Mouse (Mus musculus) neural tube, embryonic 11.5 days (tissue): ENCODE results near the gene Gcn1l1. TPM values are rescaled to one million over a fixed set of nuclear protein-coding genes. Genes with fewer than 3 reads are reported as not detected.

Experiments used
- ATAC-seq: fragments of 200-750 bp; cut with Nextera tagmentation; 2 replicates; pipeline ENCODE4 v1.8.0; 2017; ENCODE audit warnings: moderate number of reproducible peaks, mild to moderate bottlenecking, moderate TSS enrichment, moderate library complexity; ENCODE audit not compliant: insufficient read depth, low FRiP score, low TSS enrichment
- DNase-seq: peaks from one replicate; pipeline ENCODE4 v3.0.0-alpha.2; 2015; ENCODE audit warnings: low spot score
- H3K27ac ChIP-seq: fragments of 300-500 bp; sonication (generic); 2 replicates; pipeline ENCODE4 v1.5.1; 2014; ENCODE audit warnings: low read depth, mild to moderate bottlenecking, low read length
- H3K27me3 ChIP-seq: fragments of 300-500 bp; sonication (generic); 2 replicates; pipeline ENCODE4 v1.6.1; 2014; ENCODE audit warnings: mild to moderate bottlenecking, low read length, mixed read lengths; ENCODE audit not compliant: control insufficient read depth, insufficient read depth
- H3K36me3 ChIP-seq: fragments of 300-500 bp; sonication (generic); 2 replicates; pipeline ENCODE4 v1.6.1; 2014; ENCODE audit warnings: mild to moderate bottlenecking, low read length, moderate library complexity, mixed read lengths; ENCODE audit not compliant: control insufficient read depth, insufficient read depth
- H3K4me1 ChIP-seq: fragments of 300-500 bp; sonication (generic); 2 replicates; pipeline ENCODE4 v1.6.1; 2014; ENCODE audit warnings: low read length, mixed read lengths; ENCODE audit not compliant: control insufficient read depth, insufficient read depth
- H3K4me2 ChIP-seq: fragments of 300-500 bp; sonication (generic); 2 replicates; pipeline ENCODE4 v1.6.1; 2014; ENCODE audit warnings: low read depth, mild to moderate bottlenecking, moderate library complexity
- H3K4me3 ChIP-seq: fragments of 300-500 bp; sonication (generic); 2 replicates; pipeline ENCODE4 v1.5.1; 2014; ENCODE audit warnings: low read depth, low read length
- H3K9ac ChIP-seq: fragments of 300-500 bp; sonication (generic); 2 replicates; pipeline ENCODE4 v1.6.1; 2014; ENCODE audit warnings: mild to moderate bottlenecking, low read length
- H3K9me3 ChIP-seq: fragments of 300-500 bp; sonication (generic); 2 replicates; pipeline ENCODE4 v1.6.1; 2016; ENCODE audit warnings: low read length; ENCODE audit not compliant: control insufficient read depth
- WGBS: fragments of 180-500 bp; shearing (Covaris S2); extraction: QIAGEN DNeasy Blood & Tissue Kit; methylation state at CpG from one replicate; pipeline ENCODE4 v1.1.7; 2014; 5-methylcytosine and 5-hydroxymethylcytosine counted together
- polyA plus RNA-seq: library from polyadenylated mRNA; unstranded; fragments of >200 nt; fragmentation: Nextera tagmentation; extraction: Ambion mirVana; gene quantifications from 2 replicates; pipeline ENCODE4 v1.2.1, GENCODE M21; 2014

Gcn1l1 gene
- polyA plus RNA-seq, 1 experiment from 2014 or later, result 38.6 TPM

DNA sequence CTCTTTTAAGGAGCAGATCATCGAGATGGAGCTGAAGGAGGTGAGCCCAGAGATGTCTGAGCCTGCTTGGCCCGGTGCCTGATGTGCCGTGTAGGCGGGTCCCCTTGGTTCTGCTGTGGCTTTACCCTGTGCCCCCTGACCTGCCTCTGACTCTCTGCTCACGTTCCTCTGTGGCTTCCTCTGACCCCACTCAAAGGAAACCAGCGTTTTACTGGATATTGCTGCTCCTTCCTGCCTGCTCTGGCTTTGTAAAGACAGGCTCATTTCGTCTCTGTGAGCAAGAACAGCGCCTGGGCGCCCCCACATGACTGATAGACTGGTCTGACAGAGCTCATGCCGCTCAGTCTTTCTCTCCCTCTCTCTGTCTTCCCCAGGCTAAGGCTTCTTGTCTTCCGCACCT, 26.0 kb downstream of the Gcn1l1 start:
- ATAC-seq (no peak), DNase-seq (no peak)
- no peaks in the 10 kb centered on the region for H3K4me1 ChIP-seq
- peaks cover 52% of the 10 kb centered on the region for H3K36me3 ChIP-seq
- no peaks in the 10 kb centered on the region for H3K9me3 ChIP-seq
- no peaks in the 10 kb centered on the region for H3K27me3 ChIP-seq
- no peak overlapping the region for H3K9ac ChIP-seq
- no peak overlapping the region for H3K27ac ChIP-seq
- no peak overlapping the region for H3K4me3 ChIP-seq
- H3K4me2 ChIP-seq, result no peak overlapping the region
- 92% methylated on average over 11 of the region's 11 CpGs for WGBS

GRCm38 (mm10) chr5:115591506-115591905, 26.5 kb downstream of the Gcn1l1 start:
- H3K9me3 ChIP-seq, result no peaks in the 10 kb centered on the region
- H3K4me2 ChIP-seq, result no peak overlapping the region
- H3K36me3 ChIP-seq, result peaks cover 56% of the 10 kb centered on the region
- no peak overlapping the region for H3K9ac ChIP-seq
- no peaks in the 10 kb centered on the region for H3K27me3 ChIP-seq
- H3K4me1 ChIP-seq, result no peaks in the 10 kb centered on the region
- H3K4me3 ChIP-seq, result no peak overlapping the region
- no peak overlapping the region for H3K27ac ChIP-seq
- WGBS, result 98% methylated on average over 2 of the region's 2 CpGs
- ATAC-seq (no peak), DNase-seq (no peak)

- no peak overlapping the region for H3K9ac ChIP-seq
- H3K4me1 ChIP-seq, result no peaks in the 10 kb centered on the region
- H3K36me3 ChIP-seq, result peaks cover 45% of the 10 kb centered on the region
- no peak for DNase-seq
- no peak overlapping the region for H3K4me2 ChIP-seq
- no peak for ATAC-seq
- no peaks in the 10 kb centered on the region for H3K27me3 ChIP-seq
- H3K9me3 ChIP-seq, result no peaks in the 10 kb centered on the region
- H3K27ac ChIP-seq, result no peak overlapping the region
- WGBS, result 89% methylated on average over 6 of the region's 6 CpGs
- H3K4me3 ChIP-seq, result no peak overlapping the region
Observed at GRCm38 (mm10) chr5:115603561-115603960, 38.5 kb downstream of the Gcn1l1 start.

DNA sequence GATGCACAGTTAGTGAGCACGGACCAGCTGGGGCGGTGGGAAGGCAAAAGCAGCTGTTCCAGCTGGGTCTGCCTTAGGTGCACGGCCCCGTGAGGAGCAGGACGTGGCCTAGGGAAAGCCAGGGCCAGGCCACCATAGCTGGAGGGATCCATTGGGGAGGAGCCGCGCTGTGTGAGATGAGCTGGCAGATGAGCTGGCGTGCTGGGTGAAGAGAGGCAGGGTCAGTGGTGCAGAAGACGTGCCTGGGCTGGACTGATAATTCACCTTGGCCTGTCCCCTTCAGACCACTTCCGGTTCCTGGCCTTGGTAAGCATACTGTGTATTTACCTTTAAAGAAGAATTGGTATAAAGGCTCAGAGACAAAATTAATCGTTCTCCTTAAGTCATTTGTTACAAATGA, 46.5 kb downstream of the Gcn1l1 start:
- ATAC-seq (no peak), DNase-seq (no peak)
- Histone ChIP-seq H3K4me1 (no peaks in the 10 kb centered on the region), H3K4me2 (no peak overlapping the region), H3K27me3 (no peaks in the 10 kb centered on the region), H3K27ac (no peak overlapping the region), H3K9ac (no peak overlapping the region), H3K36me3 (peaks cover 49% of the 10 kb centered on the region), H3K9me3 (no peaks in the 10 kb centered on the region), H3K4me3 (no peak overlapping the region)
- 93% methylated on average over 11 of the region's 11 CpGs for WGBS

GRCm38 (mm10) chr5:115613332-115613731, 48.3 kb downstream of the Gcn1l1 start:
- no peaks in the 10 kb centered on the region for H3K27me3 ChIP-seq
- H3K9ac ChIP-seq, result no peak overlapping the region
- no peak overlapping the region for H3K4me3 ChIP-seq
- WGBS, result 92% methylated on average over 9 of the region's 9 CpGs
- no peak overlapping the region for H3K4me2 ChIP-seq
- ATAC-seq (no peak), DNase-seq (no peak)
- no peaks in the 10 kb centered on the region for H3K4me1 ChIP-seq
- no peaks in the 10 kb centered on the region for H3K9me3 ChIP-seq
- peaks cover 44% of the 10 kb centered on the region for H3K36me3 ChIP-seq
- H3K27ac ChIP-seq, result no peak overlapping the region

DNA sequence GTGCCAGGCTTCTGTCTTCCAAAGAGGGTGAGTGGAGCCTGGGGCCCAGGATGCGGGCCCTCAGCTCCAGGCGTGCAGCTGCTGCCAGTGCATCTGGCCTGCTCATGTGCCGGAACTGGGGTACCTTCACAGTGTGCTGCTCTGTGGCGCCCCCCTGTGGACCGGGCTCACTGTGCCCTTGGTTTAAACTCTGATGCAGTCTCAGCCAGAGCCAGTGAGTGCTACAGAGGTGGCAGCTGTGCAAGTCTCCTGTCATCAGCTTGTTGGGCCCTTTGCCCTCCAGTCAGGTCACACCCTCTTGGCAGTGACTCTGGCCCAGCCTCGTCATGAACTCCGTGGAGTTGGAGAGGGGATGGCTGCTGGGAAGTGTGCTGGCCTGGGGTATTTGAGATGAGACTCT, 49.9 kb downstream of the Gcn1l1 start:
- Histone ChIP-seq H3K4me2 (no peak overlapping the region), H3K9me3 (no peaks in the 10 kb centered on the region), H3K9ac (no peak overlapping the region), H3K4me1 (no peaks in the 10 kb centered on the region), H3K4me3 (no peak overlapping the region), H3K36me3 (peaks cover 44% of the 10 kb centered on the region), H3K27me3 (no peaks in the 10 kb centered on the region), H3K27ac (no peak overlapping the region)
- WGBS, result 82% methylated on average over 7 of the region's 7 CpGs
- ATAC-seq (no peak), DNase-seq (peak; percentile 54)

DNA sequence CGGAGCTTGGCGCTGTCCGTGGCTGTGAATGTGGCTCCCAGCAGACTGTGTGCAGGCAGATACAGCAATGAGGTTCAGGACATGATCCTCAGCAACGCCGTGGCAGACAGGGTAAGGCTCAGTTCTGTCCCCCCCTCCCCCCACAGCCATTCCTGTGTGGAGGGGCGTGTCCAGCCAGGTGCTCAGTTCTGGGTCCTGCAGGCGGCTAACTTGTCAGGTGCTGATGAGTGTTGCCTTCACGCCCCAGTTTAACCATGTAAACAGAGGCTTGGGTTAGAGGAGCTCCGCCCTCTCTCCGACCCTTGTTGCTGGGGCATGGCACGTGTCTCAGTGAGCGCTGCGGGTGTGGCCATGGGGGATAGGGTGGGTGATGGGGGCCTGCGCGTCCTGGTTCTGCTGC, 54.6 kb downstream of the Gcn1l1 start:
- Histone ChIP-seq H3K9ac (no peak overlapping the region), H3K4me1 (no peaks in the 10 kb centered on the region), H3K36me3 (peaks cover 25% of the 10 kb centered on the region), H3K27me3 (no peaks in the 10 kb centered on the region), H3K4me2 (no peak overlapping the region), H3K27ac (no peak overlapping the region), H3K4me3 (no peak overlapping the region), H3K9me3 (no peaks in the 10 kb centered on the region)
- 95% methylated on average over 14 of the region's 15 CpGs for WGBS
- DNase-seq (no peak), ATAC-seq (no peak)

DNA sequence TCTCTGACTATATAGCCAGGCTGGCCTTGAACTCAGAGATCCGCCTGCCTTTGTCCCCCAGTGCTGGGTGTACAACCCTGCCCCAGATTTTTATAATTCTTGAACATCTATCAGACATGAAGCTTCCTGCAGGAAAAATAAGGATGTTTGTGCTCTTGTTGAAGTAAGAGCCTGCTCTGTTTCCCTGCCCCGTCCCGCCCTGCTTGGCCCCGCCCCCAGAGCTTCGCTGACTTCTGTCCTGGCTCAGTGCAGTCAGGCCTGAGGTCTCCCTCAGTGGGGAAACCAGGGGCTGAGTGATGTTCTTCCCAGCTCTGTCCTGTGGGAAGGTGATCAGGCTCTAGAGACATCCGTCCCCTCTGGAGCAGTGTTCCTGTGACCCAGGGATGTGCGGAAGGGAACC, 57.6 kb downstream of the Gcn1l1 start:
- Histone ChIP-seq H3K4me3 (no peak overlapping the region), H3K4me1 (no peaks in the 10 kb centered on the region), H3K4me2 (no peak overlapping the region), H3K9me3 (no peaks in the 10 kb centered on the region), H3K27me3 (no peaks in the 10 kb centered on the region), H3K27ac (no peak overlapping the region), H3K36me3 (peaks cover 14% of the 10 kb centered on the region), H3K9ac (no peak overlapping the region)
- no peak for ATAC-seq
- 90% methylated on average over 7 of the region's 7 CpGs for WGBS
- DNase-seq, result no peak

- no peak overlapping the region for H3K27ac ChIP-seq
- DNase-seq (no peak), ATAC-seq (no peak)
- no peak overlapping the region for H3K4me2 ChIP-seq
- no peaks in the 10 kb centered on the region for H3K9me3 ChIP-seq
- WGBS, result 77% methylated on average over 9 of the region's 9 CpGs
- no peak overlapping the region for H3K4me3 ChIP-seq
- H3K27me3 ChIP-seq, result no peaks in the 10 kb centered on the region
- no peaks in the 10 kb centered on the region for H3K4me1 ChIP-seq
- peaks cover 10% of the 10 kb centered on the region for H3K36me3 ChIP-seq
- H3K9ac ChIP-seq, result no peak overlapping the region
Observed at GRCm38 (mm10) chr5:115623694-115624440, 58.8 kb downstream of the Gcn1l1 start.
